ENCODE assay signal across 28 mouse cellular contexts in genomic region chr10:110037547-110037946, GRCm38 (mm10).
"Had no signal": no experiment of that assay in that cellular context is flagged by ENCODE, and none has a peak within 500 bp of the region (broad histone marks: within the 10 kb centered on the region; RNA-seq: fewer than 3 reads in every experiment).

No protein-coding gene starts in this region.

- H3K27me3 ChIP-seq: heart, embryonic 12.5 days; hindbrain, embryonic 12.5 days; intestine, embryonic 15.5 days; kidney, embryonic 15.5 days; liver, embryonic 13.5 days; liver, embryonic 15.5 days had no signal

- ATAC-seq: hindbrain, embryonic 16.5 days; inflammation-experienced regulatory T-cells, adult 6 months; intestine, embryonic 15.5 days; intestine, postnatal 0 days had no signal

- H3K4me3 ChIP-seq: gastrocnemius, adult 2 months; heart, embryonic 10.5 days; heart, embryonic 12.5 days; hindbrain, embryonic 10.5 days; hindbrain, embryonic 12.5 days; intestine, embryonic 15.5 days; kidney, embryonic 15.5 days; liver, embryonic 13.5 days; liver, embryonic 15.5 days had no signal

- H3K36me3 ChIP-seq: heart, embryonic 10.5 days; heart, embryonic 12.5 days; hindbrain, embryonic 10.5 days; hindbrain, embryonic 12.5 days; intestine, embryonic 15.5 days; kidney, embryonic 15.5 days; liver, embryonic 13.5 days; liver, embryonic 15.5 days had no signal

- H3K4me1 ChIP-seq: heart, embryonic 10.5 days; heart, embryonic 12.5 days; hindbrain, embryonic 10.5 days; hindbrain, embryonic 12.5 days; intestine, embryonic 15.5 days; kidney, embryonic 15.5 days; liver, embryonic 13.5 days; liver, embryonic 15.5 days had no signal

- DNase-seq: gastrocnemius, adult 2 months; gastrocnemius, postnatal 10 days; gastrocnemius, postnatal 25 days; heart, adult 18-20 months; heart, postnatal 10 days; heart, postnatal 4 days; kidney, adult 18-20 months; kidney, adult 8-10 months; kidney, postnatal 14 days; kidney, postnatal 36 days; layer of hippocampus, adult 9-11 months; layer of hippocampus, postnatal 36 days; left cerebral cortex, postnatal 4 days; liver; liver, embryonic 13.5 days had no signal

- H3K27ac ChIP-seq: gastrocnemius, adult 2 months; heart, embryonic 10.5 days; hindbrain, embryonic 10.5 days; hindbrain, embryonic 12.5 days; hindbrain, embryonic 14.5 days; intestine, embryonic 15.5 days; kidney, embryonic 15.5 days; kidney, postnatal 0 days; liver, embryonic 13.5 days; liver, embryonic 15.5 days had no signal

- H3K9me3 ChIP-seq: heart, embryonic 10.5 days; heart, embryonic 12.5 days; hindbrain, embryonic 10.5 days; hindbrain, embryonic 12.5 days; intestine, embryonic 15.5 days; kidney, embryonic 15.5 days; liver, embryonic 13.5 days; liver, embryonic 15.5 days had no signal

- H3K9ac ChIP-seq: heart, embryonic 12.5 days; hindbrain, embryonic 12.5 days; hindbrain, embryonic 14.5 days; intestine, embryonic 15.5 days; kidney, embryonic 15.5 days; liver, embryonic 13.5 days; liver, embryonic 15.5 days had no signal

- H3K4me2 ChIP-seq: heart, embryonic 12.5 days; hindbrain, embryonic 12.5 days; hindbrain, embryonic 14.5 days; intestine, embryonic 15.5 days; kidney, embryonic 15.5 days; liver, embryonic 11.5 days; liver, embryonic 13.5 days; liver, embryonic 15.5 days had no signal
